Mouse (Mus musculus) forebrain, embryonic 16.5 days (tissue): ENCODE results near the gene Snapc4. TPM values are rescaled to one million over a fixed set of nuclear protein-coding genes. Genes with fewer than 3 reads are reported as not detected.

Source experiments
- ATAC-seq: fragments of 200-750 bp; cut with Nextera tagmentation; 2 replicates; pipeline ENCODE4 v1.8.0; 2017; ENCODE audit warnings: mild to moderate bottlenecking, moderate library complexity
- H3K27ac ChIP-seq: fragments of 300-500 bp; sonication (generic); 2 replicates; pipeline ENCODE4 v1.5.1; 2014; ENCODE audit warnings: low read length, control low read depth
- H3K27me3 ChIP-seq: fragments of 300-500 bp; sonication (generic); replicated peaks from 2 replicates; pipeline ENCODE4 v1.6.1; 2014; ENCODE audit warnings: low read length; ENCODE audit not compliant: control insufficient read depth, insufficient read depth
- H3K36me3 ChIP-seq: fragments of 300-500 bp; sonication (generic); 2 replicates; pipeline ENCODE4 v1.6.1; 2014; ENCODE audit not compliant: control insufficient read depth, insufficient read depth
- H3K4me1 ChIP-seq: fragments of 300-500 bp; sonication (generic); replicated peaks from 2 replicates; pipeline ENCODE4 v1.6.1; 2014; ENCODE audit warnings: low read length; ENCODE audit not compliant: control insufficient read depth, insufficient read depth
- H3K4me2 ChIP-seq: fragments of 300-500 bp; sonication (generic); 2 replicates; pipeline ENCODE4 v1.6.1; 2014; ENCODE audit warnings: mild to moderate bottlenecking, low read length, control low read depth
- H3K4me3 ChIP-seq: fragments of 300-500 bp; sonication (generic); replicated peaks from 2 replicates; pipeline ENCODE4 v1.5.1; 2014; ENCODE audit warnings: mild to moderate bottlenecking, low read length, control low read depth
- H3K9ac ChIP-seq: fragments of 300-500 bp; sonication (generic); replicated peaks from 2 replicates; pipeline ENCODE4 v1.6.1; 2014; ENCODE audit warnings: low read depth, low read length, control low read depth
- H3K9me3 ChIP-seq: fragments of 300-500 bp; sonication (generic); 2 replicates; pipeline ENCODE4 v1.6.1; 2016; ENCODE audit warnings: low read length; ENCODE audit not compliant: control insufficient read depth
- WGBS: fragments of 180-500 bp; shearing (Covaris S2); extraction: QIAGEN DNeasy Blood & Tissue Kit; methylation state at CpG from one replicate; pipeline ENCODE4 v1.1.7; 2014; 5-methylcytosine and 5-hydroxymethylcytosine counted together
- polyA plus RNA-seq: library from polyadenylated mRNA; unstranded; fragments of >200 nt; fragmentation: Nextera tagmentation; extraction: Ambion mirVana; gene quantifications from 2 replicates; pipeline ENCODE4 v1.2.1, GENCODE M21; 2015

The Snapc4 gene
- polyA plus RNA-seq, 1 experiment from 2014 or later = 42.6 TPM

DNA sequence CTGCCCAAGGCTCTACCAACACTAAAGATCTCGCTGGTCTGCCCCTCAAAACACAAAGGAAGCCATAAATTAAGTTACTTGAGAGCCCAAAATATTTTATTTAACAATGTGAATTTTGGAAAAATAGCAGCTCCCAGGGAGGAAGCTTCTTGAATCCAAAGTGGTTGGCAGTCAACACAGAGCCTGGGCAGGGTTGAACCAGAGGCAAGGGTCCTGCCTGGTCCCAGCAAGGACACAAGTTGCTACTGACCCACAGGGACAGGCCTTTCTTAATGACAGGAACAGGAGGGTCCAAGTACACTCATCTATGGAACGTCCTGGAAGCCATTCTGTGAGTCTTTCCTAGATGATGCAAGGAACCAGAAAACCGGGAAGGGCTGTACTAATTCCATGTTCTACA lies 28.9 kb upstream of the Snapc4 start:
- WGBS = 57% methylated on average over 3 of the region's 3 CpGs
- ATAC-seq = peak; percentile 14; the same call in 1 of the 2 replicates
- Histone ChIP-seq H3K4me3 (peak overlapping the region; percentile 88), H3K4me1 (peaks cover 35% of the 10 kb centered on the region), H3K36me3 (peaks cover 11% of the 10 kb centered on the region), H3K27ac (no peak overlapping the region), H3K9ac (peak overlapping the region; percentile 92), H3K4me2 (peak overlapping the region; percentile 93), H3K27me3 (no peaks in the 10 kb centered on the region), H3K9me3 (no peaks in the 10 kb centered on the region)

DNA sequence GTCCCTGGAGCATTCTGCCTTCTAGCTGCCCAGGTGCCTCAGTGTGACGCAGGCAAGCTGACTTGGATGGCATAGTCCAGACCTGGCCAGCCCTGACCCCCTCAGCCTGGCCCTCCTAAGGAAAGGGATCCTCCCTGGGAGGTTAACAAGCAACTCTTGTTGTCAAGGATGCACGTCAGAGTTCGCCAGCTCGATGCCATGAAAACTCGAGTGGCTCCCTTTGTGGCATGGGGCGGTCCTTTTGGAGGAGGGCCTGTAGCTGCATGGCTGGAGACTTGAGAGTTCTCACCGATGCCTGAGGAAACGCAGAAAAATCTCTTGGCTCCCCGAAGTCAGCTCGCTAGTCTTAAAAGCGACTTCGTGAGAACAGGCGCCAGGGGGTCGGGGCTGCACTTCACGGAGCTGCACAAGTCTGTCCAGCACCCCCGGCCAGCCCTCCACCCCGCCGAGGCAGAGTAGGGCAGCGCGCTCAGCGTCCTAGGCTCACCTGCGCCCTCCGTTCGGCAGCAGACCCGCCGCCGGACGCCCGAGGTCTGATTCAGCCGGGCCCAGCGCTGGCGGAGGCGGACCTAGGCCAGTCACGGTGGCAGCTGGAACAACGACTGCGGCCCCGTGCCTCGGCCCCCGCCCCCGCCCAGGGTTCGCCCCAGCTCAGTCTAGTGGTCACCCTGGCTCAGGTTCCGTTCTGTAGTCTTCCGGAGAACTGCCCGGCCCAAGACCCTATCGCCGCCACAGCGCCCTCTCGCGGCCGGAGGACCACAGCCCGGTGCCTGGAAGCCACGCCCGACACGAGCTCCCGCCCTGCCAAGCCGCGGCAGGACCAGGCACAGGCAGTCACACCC lies 28.3 kb upstream of the Snapc4 start, which contains the start of gene Inpp5e:
Gene Inpp5e (minus strand): TSS at position 689 of the 842 bp plus-strand sequence.
- H3K27me3 ChIP-seq = no peaks in the 10 kb centered on the region
- peak within 1 kb of the TSS; percentile 88 for H3K4me3 ChIP-seq
- under 1% methylated on average over 56 of the region's 57 CpGs for WGBS
- H3K36me3 ChIP-seq = peaks cover 6% of the 10 kb centered on the region
- peaks cover 35% of the 10 kb centered on the region for H3K4me1 ChIP-seq
- H3K27ac ChIP-seq = peak within 1 kb of the TSS; percentile 54
- ATAC-seq = peak; percentile 94
- peak within 1 kb of the TSS; percentile 92 for H3K9ac ChIP-seq
- peak within 1 kb of the TSS; percentile 93 for H3K4me2 ChIP-seq
- no peaks in the 10 kb centered on the region for H3K9me3 ChIP-seq

DNA sequence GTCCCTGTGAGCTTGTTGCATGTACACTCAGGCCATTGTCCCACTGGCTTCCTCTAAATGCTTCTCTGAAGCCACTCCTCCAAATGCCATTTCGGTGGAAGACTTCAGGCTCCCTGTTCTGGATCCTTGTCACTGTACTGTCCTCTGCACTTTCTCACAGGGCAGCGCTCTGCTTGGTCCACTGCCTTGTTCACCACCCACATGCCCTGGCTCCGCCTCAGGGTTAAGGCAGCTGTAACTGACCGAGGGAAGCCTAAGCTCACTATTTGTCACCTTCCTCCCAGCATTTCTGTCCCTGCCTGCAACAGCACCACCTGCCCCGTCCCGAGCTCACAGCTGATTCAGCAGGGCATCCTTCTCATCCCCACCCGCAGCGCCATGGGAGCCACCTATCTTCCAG lies 22.9 kb upstream of the Snapc4 start:
- peaks cover 24% of the 10 kb centered on the region for H3K36me3 ChIP-seq
- 84% methylated on average over 8 of the region's 8 CpGs for WGBS
- ATAC-seq = no peak

DNA sequence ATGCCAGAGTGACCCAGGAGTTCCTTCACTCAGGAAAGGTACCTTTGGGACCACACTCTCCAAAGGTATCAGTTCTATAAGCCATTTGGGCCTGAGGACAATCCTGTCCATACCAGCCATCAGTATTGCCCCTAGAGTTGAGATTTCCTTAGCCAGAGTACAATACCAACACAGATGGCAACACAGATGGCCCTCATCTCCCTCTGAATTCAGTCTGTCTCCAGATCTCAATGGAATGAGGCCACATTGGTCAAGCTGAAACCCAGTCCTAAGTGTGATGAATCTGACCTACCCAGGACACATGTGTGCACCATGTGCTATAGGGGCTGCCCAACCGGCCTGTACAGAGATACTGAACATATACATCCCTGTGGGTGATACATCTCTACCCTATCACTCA lies 21.8 kb upstream of the Snapc4 start:
- 91% methylated on average over 1 of the region's 1 CpGs for WGBS
- Histone ChIP-seq H3K36me3 (peaks cover 27% of the 10 kb centered on the region), H3K4me1 (peaks cover 23% of the 10 kb centered on the region), H3K9ac (no peak overlapping the region), H3K4me3 (no peak overlapping the region), H3K9me3 (no peaks in the 10 kb centered on the region), H3K27ac (no peak overlapping the region), H3K27me3 (no peaks in the 10 kb centered on the region), H3K4me2 (no peak overlapping the region)
- no peak for ATAC-seq

More for the DNA sequence above, 22.9 kb upstream of the Snapc4 start:
- Histone ChIP-seq H3K27me3 (no peaks in the 10 kb centered on the region), H3K27ac (no peak overlapping the region), H3K4me3 (no peak overlapping the region), H3K4me2 (no peak overlapping the region), H3K4me1 (peaks cover 34% of the 10 kb centered on the region), H3K9ac (no peak overlapping the region), H3K9me3 (no peaks in the 10 kb centered on the region)

DNA sequence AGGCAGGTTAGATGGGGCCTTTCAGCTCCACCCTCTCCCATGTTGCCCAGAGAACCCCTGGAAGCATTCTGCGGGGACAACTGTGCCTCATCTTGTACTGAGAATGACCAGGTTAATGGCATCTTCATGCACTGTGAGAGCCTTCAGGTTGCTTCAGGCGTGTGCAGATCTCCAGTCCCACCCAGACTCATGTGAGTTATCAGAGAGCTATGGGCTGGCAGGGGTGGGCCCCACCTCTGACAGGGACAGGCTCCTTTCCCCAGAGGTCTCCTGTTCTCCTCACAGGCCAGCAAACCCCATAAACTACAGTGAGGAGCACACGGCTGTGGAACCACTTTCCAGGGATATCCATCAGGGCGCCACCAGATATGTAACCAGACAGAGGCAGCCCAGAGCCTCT lies 20.6 kb upstream of the Snapc4 start:
- no peak overlapping the region for H3K4me2 ChIP-seq
- H3K9me3 ChIP-seq = no peaks in the 10 kb centered on the region
- no peak overlapping the region for H3K27ac ChIP-seq
- WGBS = 85% methylated on average over 4 of the region's 4 CpGs
- no peaks in the 10 kb centered on the region for H3K27me3 ChIP-seq
- H3K36me3 ChIP-seq = peaks cover 39% of the 10 kb centered on the region
- no peak for ATAC-seq
- H3K4me1 ChIP-seq = peaks cover 11% of the 10 kb centered on the region
- H3K4me3 ChIP-seq = no peak overlapping the region
- H3K9ac ChIP-seq = no peak overlapping the region

DNA sequence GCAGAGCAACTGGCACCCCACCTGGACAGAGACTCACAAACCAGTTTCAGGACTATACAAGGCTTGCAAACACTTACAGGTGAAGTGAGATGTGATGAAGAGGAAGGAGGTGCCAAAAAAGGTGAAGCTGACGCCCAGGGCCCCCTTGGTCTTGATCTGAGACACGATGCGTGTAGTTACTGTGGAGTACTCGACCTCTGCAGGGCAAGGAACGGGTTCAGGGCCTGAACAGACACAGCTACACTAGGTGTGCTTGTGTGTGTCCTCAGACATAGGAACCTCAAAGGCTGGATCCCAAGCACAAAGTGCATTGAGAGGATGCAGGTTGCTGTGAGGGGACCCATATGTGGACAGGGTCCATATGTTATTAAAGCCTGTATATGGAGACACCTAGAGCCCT lies 19.8 kb upstream of the Snapc4 start:
- no peak for ATAC-seq
- Histone ChIP-seq H3K36me3 (peaks cover 47% of the 10 kb centered on the region), H3K9me3 (no peaks in the 10 kb centered on the region), H3K4me1 (peaks cover 4% of the 10 kb centered on the region), H3K27ac (no peak overlapping the region), H3K27me3 (no peaks in the 10 kb centered on the region), H3K4me3 (no peak overlapping the region), H3K4me2 (no peak overlapping the region), H3K9ac (no peak overlapping the region)
- WGBS = 88% methylated on average over 5 of the region's 5 CpGs

DNA sequence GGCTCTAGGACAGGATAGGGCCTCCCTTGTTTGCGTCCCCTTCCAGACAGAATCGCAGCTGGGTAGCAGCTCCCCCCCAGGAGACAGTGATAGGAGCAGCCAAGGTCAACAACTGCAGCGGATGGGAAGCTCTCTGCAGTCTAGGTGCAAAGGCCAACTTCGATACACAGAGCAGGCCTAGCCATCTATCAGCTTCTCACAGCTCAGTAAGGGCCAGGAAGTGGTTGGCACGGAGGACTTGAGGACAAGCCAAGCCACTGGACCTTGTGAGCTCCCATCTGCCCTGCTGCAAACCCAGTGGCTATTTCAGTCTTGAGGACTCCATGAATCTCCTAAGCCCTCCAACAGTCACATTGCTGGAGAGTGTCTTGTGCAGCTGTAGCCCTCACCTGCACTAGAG lies 19.2 kb upstream of the Snapc4 start:
- 93% methylated on average over 5 of the region's 5 CpGs for WGBS
- 0 out of 2 replicates have a peak, but pooled peaks cover 4% of the 10 kb centered on the region for H3K4me1 ChIP-seq

DNA sequence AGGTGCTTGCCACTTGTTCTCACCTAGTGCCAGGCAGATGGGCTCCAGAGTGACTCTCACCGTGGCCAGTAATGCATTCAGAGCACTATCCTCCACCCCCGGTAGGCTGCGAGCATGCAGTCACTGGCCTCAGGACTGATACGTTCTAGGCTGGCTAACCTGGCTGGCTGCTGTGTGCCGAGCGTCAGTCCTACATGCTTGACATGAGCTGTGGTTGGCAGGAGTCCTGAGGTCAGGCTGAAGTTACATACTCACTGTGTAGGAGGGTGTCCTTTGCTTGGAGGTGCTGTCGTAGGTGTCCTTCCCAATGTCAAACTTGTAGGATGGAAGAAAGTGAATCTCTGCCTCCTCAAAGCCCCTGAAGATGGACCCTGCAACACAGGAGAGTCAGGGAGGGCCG lies 18.5 kb upstream of the Snapc4 start:
- Histone ChIP-seq H3K9me3 (no peaks in the 10 kb centered on the region), H3K4me2 (no peak overlapping the region), H3K27ac (no peak overlapping the region), H3K4me1 (0 out of 2 replicates have a peak, but pooled peaks cover 4% of the 10 kb centered on the region), H3K36me3 (peaks cover 57% of the 10 kb centered on the region), H3K9ac (no peak overlapping the region), H3K27me3 (no peaks in the 10 kb centered on the region), H3K4me3 (no peak overlapping the region)
- no peak for ATAC-seq
- WGBS = 92% methylated on average over 8 of the region's 8 CpGs

More for the DNA sequence above, 19.2 kb upstream of the Snapc4 start:
- no peaks in the 10 kb centered on the region for H3K9me3 ChIP-seq
- peaks cover 53% of the 10 kb centered on the region for H3K36me3 ChIP-seq
- no peak overlapping the region for H3K27ac ChIP-seq
- no peak for ATAC-seq
- no peak overlapping the region for H3K9ac ChIP-seq
- no peaks in the 10 kb centered on the region for H3K27me3 ChIP-seq
- H3K4me2 ChIP-seq = no peak overlapping the region
- H3K4me3 ChIP-seq = no peak overlapping the region

DNA sequence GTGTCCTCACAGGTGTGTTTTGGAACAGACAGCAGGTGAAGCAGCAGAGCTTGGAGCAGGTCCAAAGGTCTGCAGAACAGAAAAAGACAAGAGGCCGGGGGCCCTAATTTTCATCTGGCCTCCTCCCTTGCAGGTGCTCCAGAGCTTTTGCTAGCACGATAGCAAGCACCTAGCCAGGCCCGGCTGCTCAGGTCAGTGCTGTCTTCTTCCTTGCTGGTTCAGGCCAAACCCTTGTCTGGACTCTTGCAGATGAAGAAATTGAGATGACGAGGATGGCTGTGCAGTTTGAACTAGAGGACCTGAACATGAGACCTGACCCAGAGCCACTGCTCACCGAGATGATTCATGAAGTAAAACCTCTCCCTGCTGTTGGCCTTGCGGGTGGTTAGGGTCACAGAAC lies 11.2 kb upstream of the Snapc4 start:
- H3K27me3 ChIP-seq = no peaks in the 10 kb centered on the region

More for the DNA sequence above, 11.2 kb upstream of the Snapc4 start:
- H3K9me3 ChIP-seq = no peaks in the 10 kb centered on the region
- WGBS = 94% methylated on average over 6 of the region's 6 CpGs
- H3K4me2 ChIP-seq = no peak overlapping the region
- peaks cover 22% of the 10 kb centered on the region for H3K4me1 ChIP-seq
- no peak overlapping the region for H3K9ac ChIP-seq
- H3K27ac ChIP-seq = no peak overlapping the region
- H3K36me3 ChIP-seq = peaks cover 52% of the 10 kb centered on the region
- no peak for ATAC-seq
- H3K4me3 ChIP-seq = no peak overlapping the region
